Mouse (Mus musculus): Measurements from ENCODE around the gene Gucy2d.

- TF ChIP-seq ELF1 (IDR thresholded peaks at IDR 0.05; ENCODE audit: low read depth, low read length) (no peak), CTCF (IDR thresholded peaks at IDR 0.05 in 2 of 3, conservative IDR thresholded peaks at IDR 0.05 in 1 of 3; ENCODE audit: control insufficient read depth in 1 of 3, insufficient read depth in 1 of 3, low read depth in 2 of 3, low read length in 3 of 3, poor library complexity in 1 of 3, severe bottlenecking in 1 of 3) (no peak), MAZ (IDR thresholded peaks at IDR 0.05; ENCODE audit: low read depth, low read length) (no peak)
Observed at GRCm38 (mm10) chr7:98490328-98490727, 50.1 kb downstream of the Gucy2d start.
